16 mouse cellular contexts compared by ENCODE assay signal in the genomic region with DNA sequence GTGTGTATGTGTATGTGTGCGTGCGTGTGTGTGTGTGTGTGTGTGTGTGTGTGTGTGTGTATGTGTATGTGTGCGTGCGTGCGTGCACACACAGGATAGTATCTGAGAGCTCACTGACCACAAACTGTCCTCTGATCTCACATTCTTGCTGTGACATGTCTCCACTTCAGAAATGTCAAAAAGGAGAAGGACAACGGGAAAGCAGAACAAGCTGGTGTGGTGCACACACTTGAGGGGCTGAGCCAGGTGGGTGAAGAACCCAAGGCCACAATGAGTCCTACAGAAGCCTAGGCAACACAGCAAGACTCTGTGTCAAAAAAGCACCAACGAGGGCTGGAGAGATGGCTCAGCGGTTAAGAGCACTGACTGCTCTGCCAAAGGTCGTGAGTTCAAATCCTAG.
"Had no signal": no experiment of that assay in that cellular context is flagged by ENCODE, and none has a peak within 500 bp of the region (broad histone marks: within the 10 kb centered on the region; RNA-seq: fewer than 3 reads in every experiment).

No protein-coding gene starts in this region.

- H3K4me1 ChIP-seq: liver, embryonic 13.5 days; midbrain, embryonic 10.5 days; midbrain, embryonic 13.5 days; neural tube, embryonic 13.5 days had no signal

- H3K9me3 ChIP-seq: liver, embryonic 13.5 days; megakaryocyte, embryonic 14.5 days; midbrain, embryonic 10.5 days; midbrain, embryonic 13.5 days; neural tube, embryonic 13.5 days had no signal

- H3K36me3 ChIP-seq: liver, embryonic 13.5 days had no signal

- DNase-seq: kidney, adult 18-20 months; kidney, adult 9 months; kidney, postnatal 14 days; kidney, postnatal 4 days; liver, embryonic 13.5 days; lung, adult 2 months; lung, postnatal 14 days; lung, postnatal 4 days; thymus, adult 18-20 months; thymus, postnatal 4 days had no signal

- ATAC-seq: midbrain, embryonic 16.5 days had no signal

- H3K27ac ChIP-seq: liver, embryonic 13.5 days; midbrain, embryonic 10.5 days; midbrain, embryonic 13.5 days; neural tube, embryonic 13.5 days had no signal

- H3K27me3 ChIP-seq: liver, embryonic 13.5 days; megakaryocyte, embryonic 14.5 days; midbrain, embryonic 13.5 days; neural tube, embryonic 13.5 days had no signal

- H3K9ac ChIP-seq: liver, embryonic 13.5 days; midbrain, embryonic 13.5 days; neural tube, embryonic 13.5 days had no signal

- H3K4me2 ChIP-seq: liver, embryonic 13.5 days; midbrain, embryonic 13.5 days; neural tube, embryonic 13.5 days had no signal

- H3K4me3 ChIP-seq: liver, embryonic 13.5 days; megakaryocyte, embryonic 14.5 days; midbrain, embryonic 10.5 days; midbrain, embryonic 13.5 days; myocyte; neural tube, embryonic 13.5 days had no signal
